Mouse (Mus musculus) midbrain, postnatal 0 days (tissue): ENCODE results near the gene Cptp. TPM values are rescaled to one million over a fixed set of nuclear protein-coding genes. Genes with fewer than 3 reads are reported as not detected.

Experiments
- ATAC-seq: fragments of 200-750 bp; cut with Nextera tagmentation; 2 replicates; pipeline ENCODE4 v1.8.0; 2017; ENCODE audit warnings: moderate number of reproducible peaks, mild to moderate bottlenecking, moderate TSS enrichment, moderate library complexity; ENCODE audit not compliant: low FRiP score
- DNase-seq: peaks from one replicate; pipeline ENCODE4 v3.0.0-alpha.2; 2015; ENCODE audit warnings: low spot score
- H3K27ac ChIP-seq: fragments of 300-500 bp; sonication (generic); 2 replicates; pipeline ENCODE4 v1.5.1; 2014; ENCODE audit warnings: low read depth, mild to moderate bottlenecking, low read length, mixed read lengths
- H3K27me3 ChIP-seq: fragments of 300-500 bp; sonication (generic); 2 replicates; pipeline ENCODE4 v1.6.1; 2014; ENCODE audit warnings: low read length, control low read depth, mixed read lengths; ENCODE audit not compliant: insufficient read depth
- H3K36me3 ChIP-seq: fragments of 300-500 bp; sonication (generic); 2 replicates; pipeline ENCODE4 v1.6.1; 2014; ENCODE audit warnings: low read length, control low read depth, mixed read lengths; ENCODE audit not compliant: insufficient read depth
- H3K4me1 ChIP-seq: fragments of 300-500 bp; sonication (generic); 2 replicates; pipeline ENCODE4 v1.6.1; 2014; ENCODE audit warnings: mild to moderate bottlenecking, control low read depth, antibody characterized with exemption, low read length, mixed read lengths; ENCODE audit not compliant: insufficient read depth
- H3K4me2 ChIP-seq: fragments of 300-500 bp; sonication (generic); 2 replicates; pipeline ENCODE4 v1.6.1; 2014; ENCODE audit warnings: low read depth, mild to moderate bottlenecking, low read length, mixed read lengths; ENCODE audit not compliant: poor library complexity, severe bottlenecking
- H3K4me3 ChIP-seq: fragments of 300-500 bp; sonication (generic); 2 replicates; pipeline ENCODE4 v1.5.1; 2014; ENCODE audit warnings: low read depth, mild to moderate bottlenecking, low read length, moderate library complexity
- H3K9ac ChIP-seq: fragments of 300-500 bp; sonication (generic); replicated peaks from 2 replicates; pipeline ENCODE4 v1.6.1; 2014; ENCODE audit warnings: mild to moderate bottlenecking, low read length, moderate library complexity, mixed read lengths; ENCODE audit not compliant: poor library complexity, severe bottlenecking
- H3K9me3 ChIP-seq: fragments of 300-500 bp; sonication (generic); 2 replicates; pipeline ENCODE4 v1.6.1; 2016; ENCODE audit warnings: low read length, control low read depth
- CTCF ChIP-seq: IDR thresholded peaks from 2 replicates; pipeline ENCODE4 v1.5.1; 2016; ENCODE audit warnings: antibody characterized with exemption, mild to moderate bottlenecking
- WGBS: fragments of 180-500 bp; shearing (Covaris S2); extraction: QIAGEN DNeasy Blood & Tissue Kit; methylation state at CpG from one replicate; pipeline ENCODE4 v1.1.7; 2014; 5-methylcytosine and 5-hydroxymethylcytosine counted together
- polyA plus RNA-seq: library from polyadenylated mRNA; unstranded; fragments of >200 nt; fragmentation: Nextera tagmentation; extraction: Ambion mirVana; gene quantifications from 2 replicates; pipeline ENCODE4 v1.2.1, GENCODE M21; 2015
- total RNA-seq: library from RNA; depleted of rRNA; stranded (reverse); fragments of >200 nt; gene quantifications from 2 replicates; pipeline ENCODE4 v1.2.3, GENCODE M21; 2014

Gene Cptp
- total and polyA plus RNA-seq, 2 experiments from 2014 or later: 27.3 to 43.7 TPM

DNA sequence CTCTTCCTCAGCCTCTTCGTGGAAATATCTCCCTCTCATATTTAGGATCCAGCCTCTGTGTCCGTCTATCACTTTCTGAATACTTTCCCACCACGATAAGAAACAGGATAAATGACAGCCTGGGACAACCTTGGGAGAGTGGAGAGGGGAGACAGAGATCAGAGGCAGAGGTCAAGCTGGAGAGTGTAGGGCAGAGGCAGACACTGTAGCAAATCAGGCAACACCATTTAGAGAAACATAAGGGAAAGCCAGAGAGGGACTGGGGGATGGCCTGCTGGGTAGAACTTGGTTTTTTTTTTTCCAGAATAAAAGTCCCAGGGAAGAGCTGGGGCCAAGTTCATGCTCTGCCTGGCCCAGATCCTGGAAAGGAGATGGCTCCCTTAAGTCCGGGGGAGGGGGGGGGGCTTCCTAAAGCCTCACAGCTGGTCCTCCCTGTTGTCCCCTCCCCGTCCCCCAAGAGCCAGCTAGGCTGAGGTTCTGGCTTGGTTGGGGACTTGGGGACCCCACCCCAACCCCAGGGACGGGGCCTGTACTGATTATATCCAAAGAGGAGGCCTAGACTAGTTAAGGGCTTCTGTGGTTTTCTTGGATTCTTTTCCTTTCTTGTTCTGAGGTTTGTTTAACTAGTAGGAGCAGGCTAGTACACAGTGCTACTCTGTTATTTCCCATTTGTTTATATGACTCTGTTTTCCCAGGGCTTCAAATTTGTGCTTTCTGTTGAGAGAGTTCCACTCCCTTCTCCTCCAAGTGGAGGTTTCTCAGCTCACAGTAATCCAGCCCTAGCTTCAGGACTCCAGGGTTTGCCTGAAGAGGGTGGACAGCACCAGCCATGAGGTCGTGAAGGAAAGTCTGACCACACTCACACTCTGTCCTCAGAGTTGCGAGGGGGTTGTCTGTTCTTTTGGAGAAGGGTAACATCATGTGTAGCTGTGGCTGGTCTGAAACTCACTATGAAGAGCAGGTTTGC, 30.8 kb downstream of the Cptp start:
- no peak overlapping the region for H3K9ac ChIP-seq
- ATAC-seq: no peak
- H3K27me3 ChIP-seq: peaks cover 7% of the 10 kb centered on the region
- 58% methylated on average over 8 of the region's 8 CpGs for WGBS
- H3K36me3 ChIP-seq: peaks cover 7% of the 10 kb centered on the region; the same call in 1 of the 2 replicates
- H3K4me1 ChIP-seq: no peaks in the 10 kb centered on the region; the same call in 1 of the 2 replicates
- no peak for DNase-seq
- peak overlapping the region; percentile 43; the same call in 1 of the 2 replicates for H3K27ac ChIP-seq
- H3K4me2 ChIP-seq: no peak overlapping the region
- H3K4me3 ChIP-seq: no peak overlapping the region
- no peak for TF ChIP-seq CTCF
- no peaks in the 10 kb centered on the region for H3K9me3 ChIP-seq

DNA sequence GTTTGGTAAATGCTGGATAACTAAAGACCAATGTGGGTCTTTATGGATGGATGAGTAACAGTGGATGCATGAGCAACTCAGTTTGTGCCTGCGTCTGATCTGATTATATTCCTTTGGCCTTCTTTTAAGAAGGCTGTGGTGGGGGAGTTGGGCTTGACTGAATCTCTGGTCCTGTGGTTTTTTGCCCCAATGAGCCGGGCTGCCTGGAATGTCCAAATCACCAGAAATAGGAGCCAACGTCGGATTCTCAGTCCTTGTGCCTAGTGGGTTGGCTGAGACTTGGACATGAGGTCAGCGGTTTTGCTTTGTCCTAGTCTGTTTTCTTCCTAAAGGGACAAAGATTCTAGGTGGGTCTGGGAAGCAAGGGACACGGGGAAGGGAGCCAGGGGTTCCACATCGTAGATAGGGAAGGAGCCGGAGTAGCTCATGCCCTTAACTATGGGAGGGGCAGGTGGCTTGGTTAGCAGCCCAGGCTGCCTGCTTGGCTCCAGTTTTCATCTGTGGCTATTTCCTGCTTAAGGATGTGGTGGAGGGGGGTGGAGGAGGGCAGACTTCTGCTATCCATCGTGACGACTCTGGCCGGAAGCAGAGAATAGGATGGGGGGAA, 31.7 kb downstream of the Cptp start:
- H3K27ac ChIP-seq: no peak overlapping the region
- ATAC-seq (no peak), DNase-seq (no peak)
- H3K27me3 ChIP-seq: peaks cover 7% of the 10 kb centered on the region
- 72% methylated on average over 11 of the region's 11 CpGs for WGBS
- H3K4me2 ChIP-seq: no peak overlapping the region
- no peaks in the 10 kb centered on the region; the same call in 1 of the 2 replicates for H3K4me1 ChIP-seq
- no peak overlapping the region for H3K9ac ChIP-seq
- no peak for TF ChIP-seq CTCF
- peaks cover 10% of the 10 kb centered on the region; the same call in 1 of the 2 replicates for H3K36me3 ChIP-seq
- H3K4me3 ChIP-seq: no peak overlapping the region
- no peaks in the 10 kb centered on the region for H3K9me3 ChIP-seq

DNA sequence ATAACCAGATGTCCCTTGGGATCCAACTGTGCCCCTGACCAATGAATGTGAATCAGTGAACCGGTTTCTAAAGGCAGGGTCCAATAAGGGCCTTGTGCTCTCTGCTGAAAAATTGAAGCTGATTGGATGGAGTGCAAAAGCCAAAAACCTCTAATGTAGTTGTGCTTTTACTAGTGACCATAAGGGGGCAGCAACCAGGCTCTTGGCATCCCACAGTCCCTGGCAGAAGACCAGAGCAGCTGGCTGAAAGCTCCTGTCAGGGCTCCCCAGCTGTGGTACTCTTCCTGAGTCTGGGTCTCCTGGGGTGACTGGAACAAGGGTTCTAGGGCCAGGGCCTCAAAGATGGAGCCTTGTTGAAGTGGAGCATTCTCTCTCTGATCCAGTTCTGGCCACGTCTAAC, 35.4 kb downstream of the Cptp start:
- peak overlapping the region; percentile 43; the same call in 1 of the 2 replicates for H3K27ac ChIP-seq
- DNase-seq (peak; percentile 89), ATAC-seq (0 out of 2 replicates have a peak, but pooled peaks have one; percentile 21)
- peaks cover 10% of the 10 kb centered on the region; the same call in 1 of the 2 replicates for H3K36me3 ChIP-seq
- no peaks in the 10 kb centered on the region for H3K27me3 ChIP-seq
- 36% methylated on average over 2 of the region's 2 CpGs for WGBS
- H3K4me2 ChIP-seq: no peak overlapping the region
- H3K4me1 ChIP-seq: peaks cover 4% of the 10 kb centered on the region; the same call in 1 of the 2 replicates
- H3K9ac ChIP-seq: no peak overlapping the region
- peak; percentile 81 for TF ChIP-seq CTCF
- no peak overlapping the region for H3K4me3 ChIP-seq
- no peaks in the 10 kb centered on the region for H3K9me3 ChIP-seq

DNA sequence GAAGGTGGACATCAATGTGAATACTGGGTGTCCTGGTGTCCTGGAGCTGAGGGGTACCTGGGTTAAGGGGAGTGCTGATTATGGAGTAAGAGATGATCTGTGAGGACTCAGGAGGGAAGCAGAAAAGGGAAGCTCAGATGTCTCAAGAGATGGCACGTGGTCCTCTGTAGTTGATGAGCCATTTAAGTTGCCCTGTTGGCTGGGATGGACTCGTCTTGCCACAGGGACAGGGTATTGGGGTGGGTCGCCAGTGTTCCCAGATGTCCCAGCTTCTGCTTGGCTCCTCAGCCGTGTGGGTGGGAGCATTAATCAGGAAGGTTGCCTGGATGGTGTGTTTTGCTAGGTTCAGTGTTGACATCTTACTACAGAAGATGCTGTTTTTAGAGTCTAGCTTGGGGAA, 36.0 kb downstream of the Cptp start:
- Histone ChIP-seq H3K9me3 (no peaks in the 10 kb centered on the region), H3K4me2 (no peak overlapping the region), H3K4me1 (peaks cover 4% of the 10 kb centered on the region; the same call in 1 of the 2 replicates), H3K9ac (no peak overlapping the region), H3K36me3 (peaks cover 10% of the 10 kb centered on the region; the same call in 1 of the 2 replicates), H3K27me3 (no peaks in the 10 kb centered on the region), H3K4me3 (no peak overlapping the region), H3K27ac (no peak overlapping the region)
- TF ChIP-seq CTCF: no peak
- no peak for ATAC-seq
- WGBS: 87% methylated on average over 4 of the region's 4 CpGs
- DNase-seq: no peak

DNA sequence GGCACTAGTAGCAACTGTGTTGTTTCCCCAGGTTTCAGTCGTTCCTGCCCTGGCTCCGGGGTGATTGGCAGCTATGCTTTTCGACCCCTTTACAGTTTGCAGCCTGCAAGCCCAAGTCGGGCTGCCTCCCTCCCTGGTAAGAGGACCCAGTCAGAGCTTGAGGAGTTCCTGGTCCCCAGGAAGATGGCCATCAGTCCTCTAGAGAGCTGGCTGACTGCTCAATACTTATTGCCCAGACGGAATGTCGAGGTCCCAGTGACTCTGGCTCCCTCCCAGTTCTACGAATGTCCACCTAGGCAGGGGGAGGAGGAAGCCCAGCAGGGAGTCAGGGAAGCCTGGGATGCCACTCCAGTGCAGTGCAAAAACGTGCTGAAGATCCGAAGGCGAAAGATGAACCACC, 36.9 kb downstream of the Cptp start:
- 55% methylated on average over 10 of the region's 10 CpGs for WGBS
- H3K27ac ChIP-seq: peak overlapping the region; percentile 78; the same call in 1 of the 2 replicates
- no peak for ATAC-seq

More for the DNA sequence above, 36.9 kb downstream of the Cptp start:
- Histone ChIP-seq H3K27me3 (no peaks in the 10 kb centered on the region), H3K36me3 (peaks cover 15% of the 10 kb centered on the region), H3K4me2 (peak overlapping the region; percentile 96), H3K9ac (peak overlapping the region; percentile 79), H3K4me1 (peaks cover 4% of the 10 kb centered on the region; the same call in 1 of the 2 replicates), H3K9me3 (no peaks in the 10 kb centered on the region), H3K4me3 (peak overlapping the region; percentile 79)
- no peak for TF ChIP-seq CTCF
- DNase-seq: no peak
